9 mouse cellular contexts compared by ENCODE assay signal in the genomic region with DNA sequence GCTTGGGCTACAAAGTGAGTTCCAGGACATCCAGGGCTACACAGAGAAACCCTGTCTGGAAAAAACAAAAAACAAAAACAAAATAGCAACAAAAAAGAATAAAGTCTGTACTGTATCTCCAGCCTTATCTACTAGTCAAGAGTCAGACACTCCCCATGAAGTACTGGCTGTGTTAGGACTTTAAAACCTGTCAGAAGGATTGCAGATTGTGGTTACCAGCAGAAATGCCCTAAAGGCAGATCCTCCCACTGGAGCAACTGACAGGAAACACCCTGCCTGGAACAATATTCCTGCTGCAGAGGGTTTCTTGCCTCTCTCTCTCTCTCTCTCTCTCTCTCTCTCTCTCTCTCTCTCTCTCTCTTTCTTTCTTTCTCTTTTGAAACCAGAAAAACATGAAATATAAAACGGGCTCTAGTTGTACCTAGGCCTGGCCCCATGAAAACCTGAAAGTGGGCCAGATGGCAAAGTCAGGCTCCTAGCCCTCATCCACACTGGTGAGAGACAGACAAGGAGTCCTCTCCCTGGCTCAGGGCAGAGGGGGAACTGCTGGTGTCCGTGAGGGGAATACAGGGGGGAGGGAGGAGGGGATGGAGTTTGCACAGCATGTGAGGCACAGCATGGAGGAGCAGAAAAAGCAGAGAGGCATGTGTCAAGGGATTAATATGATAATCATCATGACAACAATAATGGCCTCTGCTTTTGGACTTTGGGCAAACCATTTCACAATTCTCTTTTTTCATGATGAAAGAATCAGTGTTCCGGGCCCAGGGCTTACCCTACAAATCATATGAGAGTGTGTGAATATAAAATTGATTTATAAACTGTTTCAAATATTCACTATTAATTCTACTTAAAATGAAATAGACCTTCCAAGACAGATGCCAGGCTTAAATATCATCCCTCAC. TPM values are rescaled to one million over a fixed set of nuclear protein-coding genes. Genes with fewer than 3 reads are reported as not detected.
A peak's percentile ranks its signal among the peaks of the same experiment; 100 is the strongest.
DNase-seq lines count a peak whose midpoint lies in the region; ATAC-seq lines count a peak whose summit lies in the region.
"Had no signal": no experiment of that assay in that cellular context is flagged by ENCODE, and none has a peak within 500 bp of the region (broad histone marks: within the 10 kb centered on the region; RNA-seq: fewer than 3 reads in every experiment).

No protein-coding gene starts in this region.

- no peak overlapping the region for H3K4me2 ChIP-seq in kidney, embryonic 15.5 days
- H3K4me2 ChIP-seq in heart, embryonic 15.5 days = no peak overlapping the region
- no peak overlapping the region for H3K4me2 ChIP-seq in midbrain, embryonic 13.5 days (replicated peaks)

- 40% methylated on average over 3 of the region's 3 CpGs for WGBS in kidney, embryonic 15.5 days
- 57% methylated on average over 3 of the region's 3 CpGs for WGBS in heart, embryonic 15.5 days
- 40% methylated on average over 3 of the region's 3 CpGs for WGBS in midbrain, embryonic 13.5 days

- peaks cover 27% of the 10 kb centered on the region for H3K4me1 ChIP-seq in kidney, embryonic 15.5 days
- peaks cover 36% of the 10 kb centered on the region for H3K4me1 ChIP-seq in heart, embryonic 15.5 days (replicated peaks)
- H3K4me1 ChIP-seq in midbrain, embryonic 13.5 days (replicated peaks) = peaks cover 27% of the 10 kb centered on the region

- no peaks in the 10 kb centered on the region for H3K36me3 ChIP-seq in kidney, embryonic 15.5 days
- H3K36me3 ChIP-seq in heart, embryonic 15.5 days = no peaks in the 10 kb centered on the region
- no peaks in the 10 kb centered on the region; the same call in 1 of the 2 replicates for H3K36me3 ChIP-seq in midbrain, embryonic 13.5 days

- peaks cover 7% of the 10 kb centered on the region for H3K9me3 ChIP-seq in kidney, embryonic 15.5 days (replicated peaks)
- 0 out of 2 replicates have a peak, but pooled peaks cover 3% of the 10 kb centered on the region for H3K9me3 ChIP-seq in heart, embryonic 15.5 days (replicated peaks)
- H3K9me3 ChIP-seq in midbrain, embryonic 13.5 days = peaks cover 12% of the 10 kb centered on the region

- DNase-seq in kidney, adult 9 months = no peak
- DNase-seq in adipocyte (ENCODE audit: low spot score) = peak; percentile 78
- no peak for DNase-seq in spleen, postnatal 4 days (ENCODE audit: low spot score in 2 of 2)
- no peak for DNase-seq in thymus, postnatal 14 days
- DNase-seq in layer of hippocampus, adult 8-10 months (ENCODE audit: low spot score in 2 of 2) = no peak
- DNase-seq: right cerebral cortex, postnatal 25 days had no signal

- ATAC-seq in kidney, embryonic 15.5 days (replicated peaks; ENCODE audit: low FRiP score) = no peak
- no peak for ATAC-seq in heart, embryonic 15.5 days (replicated peaks; ENCODE audit: insufficient number of reproducible peaks, insufficient read depth, low FRiP score, low read depth)
- ATAC-seq in midbrain, embryonic 13.5 days = peak; percentile 68; the same call in 1 of the 2 replicates

- peak overlapping the region; percentile 82; the same call in 1 of the 2 replicates for H3K27ac ChIP-seq in kidney, embryonic 15.5 days
- H3K27ac ChIP-seq in heart, embryonic 15.5 days = peak overlapping the region; percentile 97
- H3K27ac ChIP-seq in midbrain, embryonic 13.5 days = peak overlapping the region; percentile 22; the same call in 1 of the 2 replicates

- H3K27me3 ChIP-seq in kidney, embryonic 15.5 days = no peaks in the 10 kb centered on the region
- no peaks in the 10 kb centered on the region for H3K27me3 ChIP-seq in heart, embryonic 15.5 days
- H3K27me3 ChIP-seq in midbrain, embryonic 13.5 days = no peaks in the 10 kb centered on the region

- H3K4me3 ChIP-seq in kidney, embryonic 15.5 days (replicated peaks) = no peak overlapping the region
- no peak overlapping the region for H3K4me3 ChIP-seq in heart, embryonic 15.5 days
- no peak overlapping the region for H3K4me3 ChIP-seq in midbrain, embryonic 13.5 days (replicated peaks)

- H3K9ac ChIP-seq in kidney, embryonic 15.5 days = no peak overlapping the region
- no peak overlapping the region for H3K9ac ChIP-seq in heart, embryonic 15.5 days
- H3K9ac ChIP-seq in midbrain, embryonic 13.5 days (replicated peaks) = no peak overlapping the region

RNA-seq across cellular contexts. Expression of a gene that starts 19.3 kb away (rescaled TPM):
- polyA plus RNA-seq in kidney, embryonic 15.5 days (2015; fragmentation: Nextera tagmentation; extraction: Ambion mirVana) = not detected in 2 replicates
- not detected in 2 replicates for polyA plus RNA-seq in heart, embryonic 15.5 days (2015; fragmentation: Nextera tagmentation; extraction: Ambion mirVana)
- polyA plus RNA-seq in midbrain, embryonic 13.5 days (2015; fragmentation: Nextera tagmentation; extraction: Ambion mirVana) = not detected in 2 replicates
- not detected for total RNA-seq in layer of hippocampus, adult 8-10 months (2022)

RNA-seq across cellular contexts. Expression of a gene that starts 25.6 kb away (rescaled TPM):
- 54.6 and 54.7 TPM in 2 replicates for polyA plus RNA-seq in kidney, embryonic 15.5 days (2015; fragmentation: Nextera tagmentation; extraction: Ambion mirVana)
- polyA plus RNA-seq in heart, embryonic 15.5 days (2015; fragmentation: Nextera tagmentation; extraction: Ambion mirVana) = 31.3 and 35.5 TPM in 2 replicates
- 53.2 and 56.1 TPM in 2 replicates for polyA plus RNA-seq in midbrain, embryonic 13.5 days (2015; fragmentation: Nextera tagmentation; extraction: Ambion mirVana)
- total RNA-seq in layer of hippocampus, adult 8-10 months (2022) = 10 to 100 TPM; 58.5 to 74.7 (median 68.0) TPM

Comparison
In these comparisons a context has a peak if more than half of its experiments do, and no peak if none do; other contexts are left out.
1. H3K27ac ChIP-seq: peak in every context shown above with its lines; median percentile 97 in heart, embryonic 15.5 days; 82 in kidney, embryonic 15.5 days; 22 in midbrain, embryonic 13.5 days.